Mouse (Mus musculus): ENCODE data around the gene Dyrk1a.

DNA sequence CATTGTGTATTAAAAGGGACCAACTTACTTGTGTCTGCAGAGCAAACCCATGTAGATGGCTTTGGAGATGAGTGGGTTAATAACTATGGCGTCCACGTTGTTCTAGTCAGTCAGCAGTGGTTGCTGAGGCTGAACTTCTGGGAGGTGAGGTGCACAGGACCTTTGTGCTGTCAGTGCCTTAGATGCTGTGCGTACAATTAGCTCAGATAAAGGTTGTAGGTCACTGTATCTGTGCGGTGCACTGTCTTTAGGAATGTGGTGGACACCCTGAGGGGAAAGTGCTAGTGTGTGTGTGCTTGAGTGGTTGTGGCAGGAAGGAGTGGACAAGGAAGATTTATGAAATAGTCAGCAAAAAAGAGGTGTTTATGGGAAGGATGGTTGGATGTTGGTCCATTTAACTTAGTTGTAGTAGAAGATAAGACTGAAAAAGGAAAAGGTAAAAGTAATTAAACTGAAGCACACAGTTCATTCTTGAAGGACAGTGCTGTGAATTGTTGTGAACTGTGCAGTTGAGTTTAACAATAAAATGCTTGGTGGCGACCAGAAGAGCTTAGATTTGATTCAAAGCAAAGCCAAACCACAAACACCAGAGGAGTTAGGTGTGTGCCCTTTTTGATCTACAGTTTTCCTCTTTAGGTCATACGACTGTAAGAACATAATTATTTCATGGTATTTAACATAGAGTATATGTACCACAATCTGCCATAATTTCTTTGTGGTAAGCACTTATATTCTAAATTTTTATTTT lies 30.3 kb downstream of the Dyrk1a start:
- TF ChIP-seq ZNF384 (IDR thresholded peaks at IDR 0.05; ENCODE audit: low read depth, low read length), result no peak
- no peak for TF ChIP-seq CHD2 (IDR thresholded peaks at IDR 0.05; ENCODE audit: low read depth, low read length)
- TF ChIP-seq HCFC1 (IDR thresholded peaks at IDR 0.05; ENCODE audit: borderline replicate concordance, insufficient read depth, low read length), result no peak
- TF ChIP-seq MAFK (IDR thresholded peaks at IDR 0.05; ENCODE audit: insufficient read depth, low read depth, low read length), result no peak
